Mouse (Mus musculus) B cell, adult 62 days (primary cell): Measurements from ENCODE around the gene Zfp583. TPM values are rescaled to one million over a fixed set of nuclear protein-coding genes. Genes with fewer than 3 reads are reported as not detected.

Experiments
- total RNA-seq: library from RNA; stranded (reverse); gene quantifications from 4 replicates; pipeline ENCODE4 v1.2.4, GENCODE M21; 2023

Gene Zfp583
- 1.1 to 4.4 TPM (median 1.3 TPM) in 4 replicates for total RNA-seq

DNA sequence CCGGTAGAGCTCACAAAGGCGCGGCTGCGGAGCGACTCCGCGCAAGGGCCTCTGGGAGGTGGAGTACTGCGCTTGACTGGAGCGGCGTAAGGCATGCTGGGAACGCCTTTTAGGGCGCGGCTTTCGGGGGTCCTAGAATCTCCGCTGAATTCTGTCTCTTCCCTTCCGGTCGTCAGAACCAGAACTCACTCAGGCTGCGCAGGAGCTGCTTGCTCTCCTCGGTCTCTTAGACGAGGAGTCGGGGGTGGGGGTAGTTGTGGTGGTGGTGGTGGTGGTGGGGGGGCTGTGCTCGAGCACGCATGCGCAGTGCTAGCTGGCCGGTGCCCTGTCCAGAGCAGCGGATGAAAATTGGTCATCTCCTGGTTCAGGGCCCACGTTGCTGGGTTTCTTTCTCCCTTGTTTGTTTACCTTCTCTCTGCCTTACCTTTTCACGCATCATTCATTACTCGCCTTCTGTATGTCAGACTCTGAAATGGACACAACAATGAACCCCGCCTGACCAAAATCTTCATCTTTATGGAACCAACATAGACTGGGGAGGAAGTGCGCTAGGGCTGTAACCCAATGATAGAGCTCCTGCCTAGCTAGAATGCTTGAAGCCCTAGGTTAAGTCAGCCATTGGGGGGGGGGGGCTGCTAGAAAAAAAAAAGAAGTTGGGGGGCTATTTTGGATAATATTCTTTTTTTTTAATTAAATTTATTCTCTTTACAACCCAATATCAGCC lies at the start of gene Zfp583:
Zfp583 (minus strand) TSS at position 53 of the 724 bp plus-strand sequence.

GRCm38 (mm10) chr7:6363047-6363488 lies 32.0 kb upstream of the Zfp583 start, which contains the start of gene Zfp78:
Gene Zfp78, plus strand, starts transcription at chr7:6363280.

DNA sequence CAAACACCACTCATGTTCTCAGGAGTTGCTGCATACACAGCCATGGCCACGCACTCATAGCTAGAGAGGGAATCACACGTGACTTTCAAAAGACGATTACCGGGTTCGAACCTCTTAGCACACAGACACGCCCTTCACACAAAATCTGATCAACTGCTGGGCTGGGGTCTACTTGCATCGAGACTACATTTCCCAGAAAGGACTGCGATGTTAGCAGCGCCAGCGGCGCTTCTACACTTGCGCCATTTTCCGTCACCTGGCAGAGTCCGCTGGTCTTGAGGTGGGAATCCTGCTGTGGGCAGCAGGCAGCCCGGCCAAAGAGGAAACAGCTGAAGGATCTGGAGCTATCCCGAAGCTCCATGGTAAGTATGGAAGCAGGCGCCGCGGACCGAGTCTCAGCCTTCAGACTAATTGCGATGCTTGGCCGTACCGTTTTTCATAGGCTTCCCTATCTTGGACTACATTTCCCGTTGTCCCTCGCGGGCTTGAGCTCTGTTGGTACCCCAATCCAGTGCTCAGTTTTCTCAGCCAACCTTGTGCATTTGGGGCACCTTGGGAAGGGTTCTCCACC lies 12.5 kb upstream of the Zfp583 start, which contains the start of gene Gm3854:
Gm3854 (plus strand) TSS at position 259 of the 571 bp plus-strand sequence.

GRCm38 (mm10) chr7:6285842-6286705 lies 45.0 kb downstream of the Zfp583 start, which contains the start of gene Zfp667:
Gene Zfp667, plus strand, starts transcription at chr7:6286579.

Other genes starting within 250 kb of the Zfp583 start
- 28.4 to 46.4 TPM (median 39.7 TPM) in 4 replicates for gene Zfp787, start 175.3 kb downstream of the Zfp583 start, total RNA-seq
- 18.7 to 33.8 TPM (median 27.6 TPM) in 4 replicates for gene Zfp444, start 159.1 kb downstream of the Zfp583 start, total RNA-seq
- not detected in 4 replicates for gene Galp, start 134.2 kb downstream of the Zfp583 start, total RNA-seq
- gene Zscan5b, start 109.0 kb downstream of the Zfp583 start, total RNA-seq: not detected in 4 replicates
- gene Epp13, start 78.6 kb downstream of the Zfp583 start, total RNA-seq: not detected in 4 replicates
- 9.2 to 14.2 TPM (median 10.2 TPM) in 4 replicates for gene Zfp667, start 44.7 kb downstream of the Zfp583 start, total RNA-seq
- gene Gm3854, start 12.5 kb upstream of the Zfp583 start, total RNA-seq: 0.25 to 0.63 TPM (median 0.53 TPM) in 4 replicates
- 1.3 to 2.5 TPM (median 1.9 TPM) in 4 replicates for gene Zfp78, start 32.0 kb upstream of the Zfp583 start, total RNA-seq
- gene Zfp28, start 52.0 kb upstream of the Zfp583 start, total RNA-seq: 3.2 to 7.0 TPM (median 5.5 TPM) in 4 replicates
- gene Smim17, start 67.4 kb upstream of the Zfp583 start, total RNA-seq: 1.2 TPM in 1 of 4 replicates, not detected in the others
- not detected in 4 replicates for gene Gm20715, start 79.0 kb upstream of the Zfp583 start, total RNA-seq
- not detected in 4 replicates for gene Olfr1344, start 107.4 kb upstream of the Zfp583 start, total RNA-seq
- gene Olfr1336, start 124.9 kb upstream of the Zfp583 start, total RNA-seq: not detected in 4 replicates
- not detected in 4 replicates for gene Olfr1346, start 135.8 kb upstream of the Zfp583 start, total RNA-seq
- gene Olfr5, start 155.7 kb upstream of the Zfp583 start, total RNA-seq: not detected in 4 replicates
- not detected in 4 replicates for gene Olfr1347, start 168.5 kb upstream of the Zfp583 start, total RNA-seq
- gene Olfr1348, start 177.5 kb upstream of the Zfp583 start, total RNA-seq: not detected in 4 replicates
- gene Olfr1349, start 191.7 kb upstream of the Zfp583 start, total RNA-seq: not detected in 4 replicates
- gene Olfr1350, start 233.6 kb upstream of the Zfp583 start, total RNA-seq: not detected in 4 replicates